Mouse (Mus musculus) liver, postnatal 0 days (tissue): ENCODE results near the gene Gm20388.

ENCODE experiments used
- CTCF ChIP-seq: sonication (generic); IDR thresholded peaks from 2 replicates; pipeline ENCODE4 v1.5.1; 2016; ENCODE audit warnings: antibody characterized with exemption, low read depth
- EP300 ChIP-seq: IDR thresholded peaks from 2 replicates; pipeline ENCODE4 v1.6.1; 2016; ENCODE audit warnings: antibody characterized with exemption, low read depth, mild to moderate bottlenecking

DNA sequence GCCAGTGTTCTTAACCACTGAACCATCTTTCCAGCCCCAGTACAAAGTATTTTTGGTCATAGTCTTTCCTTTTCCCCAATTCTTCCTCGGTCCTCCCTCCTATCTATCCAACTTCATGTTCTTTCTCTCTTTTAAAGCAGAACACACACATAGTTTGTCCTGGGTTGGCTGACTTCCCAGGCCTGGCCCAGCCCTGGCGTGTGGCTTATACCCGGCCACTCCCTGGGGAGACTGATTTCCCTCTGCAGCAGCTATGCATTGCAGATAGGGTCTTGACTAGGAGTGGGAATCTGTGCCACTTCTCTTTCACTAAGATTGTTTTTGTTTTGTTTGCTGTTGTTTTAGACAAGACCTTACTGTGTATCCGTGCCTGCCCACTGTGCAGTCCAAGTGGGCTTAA is 3160.5 kb downstream of the Gm20388 start:
- TF ChIP-seq CTCF: no peak
- TF ChIP-seq EP300: no peak
